Mouse (Mus musculus) small intestine, adult 2 months (tissue): ENCODE data around the gene Gng8. TPM values are rescaled to one million over a fixed set of nuclear protein-coding genes. Genes with fewer than 3 reads are reported as not detected.

Experiments used
- H3K27ac ChIP-seq: fragments of 200-500 bp; 2 replicates; pipeline ENCODE4 v1.5.1; 2012; ENCODE audit warnings: low read depth, low read length, control low read depth, inconsistent platforms; ENCODE audit not compliant: insufficient read depth
- H3K27me3 ChIP-seq: fragments of 200-500 bp; 2 replicates; pipeline ENCODE4 v1.6.1; 2012; ENCODE audit warnings: mild to moderate bottlenecking, moderate library complexity, low read length, inconsistent platforms; ENCODE audit not compliant: control insufficient read depth, insufficient read depth
- H3K36me3 ChIP-seq: fragments of 200-500 bp; 2 replicates; pipeline ENCODE4 v1.6.1; 2012; ENCODE audit warnings: mild to moderate bottlenecking, low read length, control low read depth, inconsistent platforms; ENCODE audit not compliant: control insufficient read depth, insufficient read depth
- H3K4me1 ChIP-seq: fragments of 200-500 bp; 2 replicates; pipeline ENCODE4 v1.6.1; 2012; ENCODE audit warnings: low read length, inconsistent platforms, mixed read lengths; ENCODE audit not compliant: control insufficient read depth, insufficient read depth, insufficient read length
- H3K4me3 ChIP-seq: fragments of 200-500 bp; 2 replicates; pipeline ENCODE4 v1.5.1; 2012; ENCODE audit warnings: low read depth, mild to moderate bottlenecking, control low read depth, inconsistent platforms, low read length, moderate library complexity
- CTCF ChIP-seq: fragments of 200-500 bp; IDR thresholded peaks from 2 replicates; pipeline ENCODE4 v1.5.1; 2012; ENCODE audit warnings: low read depth, mild to moderate bottlenecking, control low read depth, inconsistent platforms, low read length, moderate library complexity, mixed read lengths; ENCODE audit not compliant: insufficient replicate concordance, insufficient read length; ENCODE audit errors: extremely low read depth
- POLR2A ChIP-seq: fragments of 200-500 bp; IDR thresholded peaks from 2 replicates; pipeline ENCODE4 v1.6.1; 2012; ENCODE audit warnings: low read depth, mild to moderate bottlenecking, control low read depth, inconsistent platforms, low read length, moderate library complexity
- WGBS: fragments of 180-500 bp; shearing (Covaris S2); methylation state at CpG from one replicate; pipeline ENCODE4 v1.1.7; 2018; 5-methylcytosine and 5-hydroxymethylcytosine counted together
- polyA plus RNA-seq: library from polyadenylated mRNA; depleted of rRNA; stranded (reverse); fragments of >200 nt; gene quantifications from 2 replicates; pipeline ENCODE4 v1.2.3, GENCODE M21; 2012; rRNA removed

Gene Gng8
- polyA plus RNA-seq, 1 experiment, result 2.1 TPM

- WGBS, result 49% methylated on average over 4 of the region's 4 CpGs
- H3K4me3 ChIP-seq, result no peak overlapping the region
- no peaks in the 10 kb centered on the region for H3K27me3 ChIP-seq
- H3K36me3 ChIP-seq, result no peaks in the 10 kb centered on the region
- no peaks in the 10 kb centered on the region for H3K4me1 ChIP-seq
- H3K27ac ChIP-seq, result no peak overlapping the region
- TF ChIP-seq POLR2A (no peak), CTCF (peak; percentile 52; the same call in 1 of the 2 replicates)
Measured at GRCm38 (mm10) chr7:16937312-16937711, 45.7 kb downstream of the Gng8 start.

- H3K27me3 ChIP-seq, result no peaks in the 10 kb centered on the region
- H3K27ac ChIP-seq, result no peak overlapping the region
- TF ChIP-seq POLR2A, result no peak
- no peak for TF ChIP-seq CTCF
- WGBS, result 68% methylated on average over 17 of the region's 17 CpGs
- H3K36me3 ChIP-seq, result no peaks in the 10 kb centered on the region
- no peaks in the 10 kb centered on the region for H3K4me1 ChIP-seq
- no peak overlapping the region for H3K4me3 ChIP-seq
Measured at GRCm38 (mm10) chr7:16938117-16938791, 46.7 kb downstream of the Gng8 start.

GRCm38 (mm10) chr7:16940292-16940691 lies 48.7 kb downstream of the Gng8 start:
- TF ChIP-seq POLR2A (no peak), CTCF (no peak)
- no peaks in the 10 kb centered on the region for H3K36me3 ChIP-seq
- no peak overlapping the region for H3K27ac ChIP-seq
- H3K4me3 ChIP-seq, result no peak overlapping the region
- WGBS, result 55% methylated on average over 7 of the region's 7 CpGs
- H3K27me3 ChIP-seq, result peaks cover 12% of the 10 kb centered on the region
- peaks cover 8% of the 10 kb centered on the region; the same call in 1 of the 2 replicates for H3K4me1 ChIP-seq

- TF ChIP-seq POLR2A (no peak), CTCF (no peak)
Measured at GRCm38 (mm10) chr7:16942861-16943260, 51.3 kb downstream of the Gng8 start.

GRCm38 (mm10) chr7:16944061-16944807 lies 52.6 kb downstream of the Gng8 start, which contains the start of gene Pnmal2:
TSS of gene Pnmal2 (plus strand) at chr7:16944682.
- Histone ChIP-seq H3K27ac (no peak within 1 kb of the TSS), H3K4me3 (peak within 1 kb of the TSS; percentile 57), H3K4me1 (peaks cover 8% of the 10 kb centered on the region; the same call in 1 of the 2 replicates), H3K27me3 (peaks cover 37% of the 10 kb centered on the region), H3K36me3 (no peaks in the 10 kb centered on the region)
- 23% methylated on average over 36 of the region's 36 CpGs for WGBS
- TF ChIP-seq CTCF (no peak), POLR2A (no peak)

More at GRCm38 (mm10) chr7:16942861-16943260, 51.3 kb downstream of the Gng8 start:
- Histone ChIP-seq H3K36me3 (no peaks in the 10 kb centered on the region), H3K27ac (no peak overlapping the region), H3K4me1 (peaks cover 8% of the 10 kb centered on the region; the same call in 1 of the 2 replicates), H3K27me3 (peaks cover 31% of the 10 kb centered on the region), H3K4me3 (no peak overlapping the region)
- 52% methylated on average over 4 of the region's 4 CpGs for WGBS

- peaks cover 37% of the 10 kb centered on the region for H3K27me3 ChIP-seq
- peaks cover 8% of the 10 kb centered on the region for H3K4me1 ChIP-seq
- 8% methylated on average over 22 of the region's 22 CpGs for WGBS
- TF ChIP-seq POLR2A (no peak), CTCF (no peak)
- peak overlapping the region; percentile 57 for H3K4me3 ChIP-seq
- no peaks in the 10 kb centered on the region for H3K36me3 ChIP-seq
- H3K27ac ChIP-seq, result no peak overlapping the region
Measured at GRCm38 (mm10) chr7:16944808-16945315, 53.3 kb downstream of the Gng8 start.

Other genes with a start within 250 kb of the Gng8 start
- not detected in 2 replicates for gene Ceacam15, start 216.1 kb upstream of the Gng8 start, polyA plus RNA-seq
- gene Ceacam9, start 169.9 kb upstream of the Gng8 start, polyA plus RNA-seq, result not detected in 2 replicates
- gene Ap2s1, start 153.4 kb upstream of the Gng8 start, polyA plus RNA-seq, result 276 and 540 TPM in 2 replicates
- 37.8 and 43.5 TPM in 2 replicates for gene Slc1a5, start 110.4 kb upstream of the Gng8 start, polyA plus RNA-seq
- gene Strn4, start 75.9 kb upstream of the Gng8 start, polyA plus RNA-seq, result 58.9 and 119 TPM in 2 replicates
- gene Fkrp, start 75.1 kb upstream of the Gng8 start, polyA plus RNA-seq, result 14.6 and 24.5 TPM in 2 replicates
- 22.9 and 44.0 TPM in 2 replicates for gene Prkd2, start 48.9 kb upstream of the Gng8 start, polyA plus RNA-seq
- gene Dact3, start 16.5 kb upstream of the Gng8 start, polyA plus RNA-seq, result 21.6 and 24.2 TPM in 2 replicates
- gene Ptgir, start 14.7 kb downstream of the Gng8 start, polyA plus RNA-seq, result 1.2 and 1.7 TPM in 2 replicates
- 147 and 452 TPM in 2 replicates for gene Calm3, start 32.3 kb downstream of the Gng8 start, polyA plus RNA-seq
- gene Pnmal2, start 52.9 kb downstream of the Gng8 start, polyA plus RNA-seq, result 1.2 and 1.4 TPM in 2 replicates
- 0.04 and 0.09 TPM in 2 replicates for gene Pnmal1, start 67.9 kb downstream of the Gng8 start, polyA plus RNA-seq
- 0.05 and 0.14 TPM in 2 replicates for gene Gm42372, start 91.3 kb downstream of the Gng8 start, polyA plus RNA-seq
- gene Ccdc8, start 100.9 kb downstream of the Gng8 start, polyA plus RNA-seq, result 0.74 and 0.85 TPM in 2 replicates
- gene Ppp5c, start 136.1 kb downstream of the Gng8 start, polyA plus RNA-seq, result 121 and 278 TPM in 2 replicates
- gene Hif3a, start 170.6 kb downstream of the Gng8 start, polyA plus RNA-seq, result 0.52 and 0.68 TPM in 2 replicates
- not detected in 2 replicates for gene Psg16, start 182.3 kb downstream of the Gng8 start, polyA plus RNA-seq